Mouse (Mus musculus): ENCODE measurements around the gene Gm21887. TPM values are rescaled to one million over a fixed set of nuclear protein-coding genes. Genes with fewer than 3 reads are reported as not detected.
"Not testable (repeated sequence)": the region's sequence is repeated elsewhere in the genome, so short reads cannot be mapped to it uniquely, and the experiment has no call there.

Gm21887 gene
- total RNA-seq, 4 experiments from 2014 or later: 64.2 to 131 (median 96.7) TPM

DNA sequence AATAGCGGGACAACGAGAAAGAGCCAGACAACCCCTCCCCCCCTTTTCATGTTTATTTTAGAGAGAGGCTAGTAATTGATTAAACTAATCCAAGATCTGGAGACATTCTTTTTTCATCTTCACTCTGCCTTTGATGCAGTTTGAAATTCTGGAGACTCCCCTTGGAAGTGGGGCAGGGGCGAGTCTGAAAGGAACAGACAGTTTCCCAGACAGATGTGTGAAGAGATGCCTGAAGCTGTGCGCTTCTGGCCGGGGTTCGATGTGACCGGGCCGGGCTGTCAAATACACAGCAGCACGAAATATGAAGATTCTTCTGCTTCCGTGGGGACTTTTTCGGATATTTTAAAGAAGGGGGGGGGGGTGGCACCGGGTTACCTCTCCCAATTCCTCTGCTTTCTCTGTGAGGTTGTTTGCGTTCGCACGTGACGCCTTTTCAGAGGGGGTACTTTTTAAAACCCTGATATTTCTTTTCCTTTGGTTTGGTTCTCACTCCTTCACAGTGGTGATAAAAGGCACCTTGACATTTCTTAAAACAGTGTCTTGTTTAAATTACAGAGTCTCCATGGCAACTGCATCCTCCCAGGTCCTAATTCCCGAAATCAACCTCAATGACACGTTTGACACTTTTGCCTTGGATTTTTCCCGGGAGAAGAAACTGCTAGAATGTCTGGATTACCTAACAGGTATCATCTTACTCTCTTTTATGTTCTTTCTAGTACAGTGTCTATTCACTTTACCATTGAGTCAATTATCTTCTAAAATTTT is 25.9 kb upstream of the Gm21887 start:
- peak; percentile 32 to 53 for DNase-seq (ENCODE audit: low spot score in 2 of 2)

GRCm38 (mm10) chrX:169984331-169984730 is 25.1 kb upstream of the Gm21887 start:
- DNase-seq (ENCODE audit: low spot score in 2 of 2): peak in 1 of 2 experiments; percentile 3

DNA sequence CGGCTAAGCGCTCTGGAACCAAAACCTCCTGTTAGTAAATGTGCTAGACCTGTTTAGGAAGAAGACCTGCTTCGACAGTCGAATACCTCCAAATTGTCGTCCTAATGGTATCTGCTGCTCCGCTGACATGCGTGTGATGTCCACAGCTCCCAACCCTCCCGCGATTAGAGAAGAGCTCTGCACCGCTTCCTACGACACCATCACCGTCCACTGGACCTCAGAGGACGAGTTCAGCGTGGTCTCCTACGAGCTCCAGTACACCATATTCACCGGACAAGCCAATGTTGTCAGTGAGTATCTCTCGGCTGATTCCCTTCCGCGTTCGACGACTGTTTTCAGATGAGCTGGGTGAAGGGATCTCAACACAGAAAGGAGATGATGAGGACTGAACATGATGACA is 24.6 kb upstream of the Gm21887 start:
- peak; percentile 29 to 70 for DNase-seq (ENCODE audit: low spot score in 2 of 2)

GRCm38 (mm10) chrX:169985796-169986195 is 23.7 kb upstream of the Gm21887 start:
- peak; percentile 57 to 82 for DNase-seq (ENCODE audit: low spot score in 2 of 2)

DNA sequence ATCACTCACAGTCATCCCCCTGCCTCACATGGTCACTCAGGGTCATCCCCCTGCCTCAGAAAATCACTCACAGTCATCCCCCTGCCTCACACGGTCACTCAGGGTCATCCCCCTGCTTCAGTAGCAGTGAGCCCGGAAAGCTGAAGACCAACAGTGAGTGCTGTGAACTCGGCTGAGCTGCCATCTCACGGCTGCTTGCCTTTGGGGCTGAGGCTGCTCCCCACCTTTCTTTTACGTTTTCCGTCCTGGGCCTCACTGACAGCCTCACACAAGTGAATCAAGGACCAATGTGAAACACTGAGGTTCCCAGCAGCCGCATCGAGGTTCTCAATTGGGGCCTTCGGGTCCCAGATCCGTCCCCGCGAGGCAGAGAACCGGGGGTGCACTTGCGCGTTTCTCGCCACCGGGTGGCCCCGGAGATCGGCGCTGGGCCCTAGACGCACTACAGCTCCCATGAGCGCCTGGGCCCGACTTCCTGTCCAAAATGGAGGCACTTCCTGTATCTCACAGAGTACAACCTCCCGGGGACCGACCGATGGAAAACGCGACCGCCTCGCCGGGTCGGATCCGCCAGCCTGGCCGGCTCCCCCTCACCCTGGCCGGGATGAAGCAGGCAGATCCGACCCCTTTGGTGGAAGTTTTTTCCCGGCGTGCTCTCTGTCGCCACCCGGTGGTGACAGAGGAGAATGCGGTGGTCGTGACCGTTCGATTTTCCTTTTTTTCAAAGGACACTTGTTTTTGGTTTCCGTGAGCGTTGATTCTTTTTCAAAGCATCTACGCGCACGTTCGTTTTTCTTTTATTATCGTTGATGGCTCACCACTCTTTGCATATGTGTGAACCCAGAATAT is 22.7 kb upstream of the Gm21887 start:
- DNase-seq (ENCODE audit: low spot score in 2 of 2): peak; percentile 91 to 95

DNA sequence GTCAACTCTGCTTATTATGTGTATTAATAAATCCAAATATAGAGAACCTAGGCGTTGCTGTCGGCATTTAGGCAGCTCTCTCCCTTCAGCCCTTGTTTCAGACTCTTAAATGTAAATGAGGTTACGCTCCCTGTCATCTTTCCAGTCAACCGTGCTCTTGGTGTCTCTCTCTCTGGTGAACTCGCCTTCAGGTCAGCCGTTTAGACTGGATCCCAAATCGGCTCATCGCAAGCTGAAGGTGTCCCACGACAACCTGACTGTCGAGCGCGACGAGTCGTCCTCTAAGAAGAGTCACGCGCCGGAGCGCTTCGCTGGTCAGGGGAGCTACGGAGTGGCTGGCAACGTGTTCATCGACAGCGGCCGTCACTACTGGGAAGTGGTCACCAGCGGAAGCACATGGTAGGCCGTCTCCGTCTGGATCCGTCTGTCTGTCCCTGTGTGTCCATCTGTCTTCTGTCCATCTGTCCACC is 22.1 kb upstream of the Gm21887 start:
- peak; percentile 66 to 88 for DNase-seq (ENCODE audit: low spot score in 2 of 2)

DNA sequence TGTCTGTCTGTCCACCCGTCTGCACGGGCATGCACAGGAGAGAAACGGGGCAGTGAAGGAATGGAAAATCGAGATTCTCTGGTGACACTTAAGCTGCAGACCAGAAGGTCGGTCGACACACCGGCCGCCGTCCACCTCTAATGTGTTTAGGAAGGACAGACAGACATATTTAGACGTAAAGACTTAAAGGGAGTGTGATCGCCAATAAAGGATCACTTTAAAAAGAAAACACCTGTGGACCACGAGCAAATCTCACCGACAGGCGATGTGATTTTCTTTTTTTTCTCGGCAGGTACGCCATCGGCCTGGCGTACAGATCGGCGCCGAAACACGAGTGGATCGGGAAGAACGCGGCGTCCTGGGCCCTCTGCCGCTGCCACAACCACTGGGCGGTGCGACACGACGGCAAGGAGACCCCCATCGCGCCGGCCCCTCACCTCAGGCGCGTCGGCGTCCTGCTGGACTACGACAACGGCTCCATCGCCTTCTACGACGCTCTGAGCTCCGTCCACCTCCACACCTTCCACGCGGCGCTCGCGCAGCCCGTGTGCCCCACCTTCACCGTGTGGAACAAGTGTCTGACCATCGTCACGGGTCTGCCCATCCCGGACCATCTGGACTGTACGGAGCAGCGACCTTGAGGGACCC is 20.8 kb upstream of the Gm21887 start:
- DNase-seq (ENCODE audit: low spot score in 2 of 2): peak; percentile 53 to 82

DNA sequence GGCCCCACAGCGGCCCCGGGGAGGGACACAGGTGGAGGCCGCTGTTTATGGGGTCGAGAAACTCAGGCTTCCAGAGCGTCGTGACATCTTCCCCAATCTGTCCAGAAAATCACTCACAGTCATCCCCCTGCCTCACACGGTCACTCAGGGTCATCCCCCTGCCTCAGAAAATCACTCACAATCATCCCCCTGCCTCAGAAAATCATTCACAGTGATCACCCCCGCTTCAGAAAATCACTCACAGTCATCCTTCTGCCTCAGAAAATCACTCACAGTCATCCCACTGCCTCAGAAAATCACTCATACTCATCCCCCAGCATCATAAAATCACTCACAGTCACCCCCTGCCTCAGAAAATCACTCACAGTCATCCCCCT is 20.3 kb upstream of the Gm21887 start:
- not testable (repeated sequence) for DNase-seq (ENCODE audit: low spot score in 2 of 2)

- DNase-seq (ENCODE audit: low spot score in 2 of 2): peak; percentile 82 to 95
These were observed 19.5 kb upstream of the Gm21887 start for GRCm38 (mm10) chrX:169989691-169990631.

- peak; percentile 93 to 97 for DNase-seq (ENCODE audit: low spot score in 2 of 2)
These were observed 18.2 kb upstream of the Gm21887 start for GRCm38 (mm10) chrX:169991128-169991873.

DNA sequence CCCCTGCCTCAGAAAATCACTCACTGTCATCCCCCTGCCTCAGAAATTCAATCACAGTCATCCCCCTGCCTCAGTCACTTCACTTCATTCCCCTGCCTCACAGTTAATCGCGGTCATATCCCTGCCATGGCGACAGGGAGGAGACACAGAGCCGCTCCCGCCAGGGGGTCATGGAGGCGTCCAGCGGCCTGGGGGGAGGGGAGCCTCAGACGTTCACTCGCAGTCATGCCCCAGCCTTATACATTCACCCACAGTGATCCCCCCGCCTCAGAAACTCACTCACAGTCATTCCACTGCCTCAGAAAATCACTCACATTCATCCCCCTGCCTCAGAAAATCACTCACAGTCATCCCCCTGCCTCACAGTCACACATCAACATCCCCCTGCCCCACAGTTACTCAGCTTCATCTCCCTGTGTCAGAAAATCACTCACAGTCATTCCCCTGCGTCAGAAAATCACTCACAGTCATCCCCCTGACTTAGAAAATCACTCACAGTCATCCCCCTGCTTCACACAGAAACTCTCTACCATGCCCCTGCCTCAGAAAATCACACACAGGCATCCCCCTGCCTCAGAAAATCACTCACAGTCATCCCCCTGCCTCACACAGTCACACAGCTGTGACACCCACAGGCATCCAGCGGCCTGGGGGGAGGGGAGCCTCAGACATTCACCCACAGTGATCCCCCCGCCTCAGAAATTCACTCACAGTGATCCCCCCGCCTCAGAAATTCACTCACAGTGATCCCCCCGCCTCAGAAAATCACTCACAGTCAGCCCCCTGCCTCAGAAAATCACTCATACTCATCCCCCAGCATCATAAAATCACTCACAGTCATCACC is 17.2 kb upstream of the Gm21887 start:
- peak in 1 of 2 experiments; percentile 38 for DNase-seq (ENCODE audit: low spot score in 2 of 2)

GRCm38 (mm10) chrX:169992951-169993547 is 16.4 kb upstream of the Gm21887 start:
- DNase-seq (ENCODE audit: low spot score in 2 of 2): peak in 1 of 2 experiments; percentile 47

GRCm38 (mm10) chrX:169994011-169994865 is 15.2 kb upstream of the Gm21887 start:
- peak in 1 of 2 experiments; percentile 83 for DNase-seq (ENCODE audit: low spot score in 2 of 2)

GRCm38 (mm10) chrX:169994866-169995711 is 14.4 kb upstream of the Gm21887 start:
- not testable (repeated sequence) for DNase-seq (ENCODE audit: low spot score in 2 of 2)

DNA sequence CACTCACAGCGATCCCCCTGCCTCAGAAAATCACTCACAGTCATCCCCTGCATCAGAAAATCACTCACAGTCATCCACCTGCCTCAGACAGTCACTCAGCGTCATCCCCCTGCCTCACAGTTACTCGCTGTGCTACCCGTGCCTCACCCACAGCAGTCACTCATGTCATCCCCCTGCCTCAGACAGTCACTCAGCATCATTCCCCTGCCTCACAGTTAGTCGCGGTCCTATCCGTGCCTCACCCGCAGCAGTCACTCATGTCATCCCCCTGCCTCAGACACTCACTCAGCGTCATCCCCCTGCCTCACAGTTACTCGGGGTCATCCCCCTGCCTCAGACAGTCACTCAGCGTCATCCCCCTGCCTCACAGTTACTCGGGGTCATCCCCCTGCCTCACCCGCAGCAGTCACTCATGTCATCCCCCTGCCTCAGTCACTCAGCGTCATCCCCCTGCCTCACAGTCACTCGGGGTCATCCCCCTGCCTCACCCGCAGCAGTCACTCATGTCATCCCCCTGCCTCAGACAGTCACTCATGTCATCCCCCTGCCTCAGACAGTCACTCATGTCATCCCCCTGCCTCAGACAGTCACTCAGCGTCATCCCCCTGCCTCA is 13.4 kb upstream of the Gm21887 start:
- peak in 1 of 2 experiments; percentile 61 for DNase-seq (ENCODE audit: low spot score in 2 of 2)

DNA sequence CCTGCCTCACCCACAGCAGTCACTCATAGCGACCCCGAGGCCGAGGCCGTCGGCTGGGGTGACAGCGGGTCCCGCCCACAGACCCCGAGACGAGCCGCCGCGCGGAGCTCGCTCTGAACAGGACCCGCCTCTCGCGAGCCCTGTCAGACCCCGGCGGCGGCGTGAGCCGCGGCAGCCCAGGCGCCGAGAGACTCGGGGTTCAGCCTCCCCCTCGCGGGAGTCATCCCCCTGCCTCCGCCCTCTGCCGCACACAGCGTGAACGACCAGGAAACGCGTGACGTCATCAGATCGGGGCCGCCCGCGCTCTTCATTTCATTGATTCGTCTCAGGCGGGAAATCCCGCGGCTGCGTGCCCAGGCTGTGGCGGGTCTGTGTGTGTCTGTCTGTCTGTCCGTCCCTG is 12.5 kb upstream of the Gm21887 start:
- DNase-seq (ENCODE audit: low spot score in 2 of 2): peak; percentile 84 to 96
